Mouse (Mus musculus) adipocyte (in vitro differentiated cells): Measurements from ENCODE around the gene Gm10428.
A peak's percentile ranks its signal among the peaks of the same experiment; 100 is the strongest.
"Not testable (repeated sequence)": the region's sequence is repeated elsewhere in the genome, so short reads cannot be mapped to it uniquely, and the experiment has no call there.

ENCODE experiments used
- DNase-seq: peaks from one replicate; pipeline ENCODE4 v3.0.0-alpha.2; 2016; ENCODE audit warnings: low spot score

Gene Gm10428

DNA sequence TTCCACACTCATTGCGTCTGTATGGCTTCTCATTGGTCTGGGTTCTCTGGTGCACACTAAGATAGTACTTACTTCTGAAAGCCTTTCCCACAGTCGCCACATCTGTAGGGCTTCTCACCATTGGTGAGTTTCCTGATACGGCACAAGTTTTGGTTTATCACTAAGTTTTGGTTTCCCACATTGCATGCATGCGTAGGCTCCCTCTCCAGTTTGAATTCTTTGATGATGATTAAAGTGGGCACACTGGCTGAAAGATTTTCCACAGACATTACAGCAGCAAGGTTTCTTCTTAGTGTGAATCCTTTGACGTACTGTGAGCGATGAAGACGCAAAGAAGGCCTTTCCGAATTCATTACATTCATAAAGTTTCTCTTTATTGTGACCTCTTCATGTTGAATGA is at the start of gene Gm10428:
Gene Gm10428 (plus strand): TSS at position 321 of the 400 bp plus-strand sequence.
- DNase-seq: no peak

DNA sequence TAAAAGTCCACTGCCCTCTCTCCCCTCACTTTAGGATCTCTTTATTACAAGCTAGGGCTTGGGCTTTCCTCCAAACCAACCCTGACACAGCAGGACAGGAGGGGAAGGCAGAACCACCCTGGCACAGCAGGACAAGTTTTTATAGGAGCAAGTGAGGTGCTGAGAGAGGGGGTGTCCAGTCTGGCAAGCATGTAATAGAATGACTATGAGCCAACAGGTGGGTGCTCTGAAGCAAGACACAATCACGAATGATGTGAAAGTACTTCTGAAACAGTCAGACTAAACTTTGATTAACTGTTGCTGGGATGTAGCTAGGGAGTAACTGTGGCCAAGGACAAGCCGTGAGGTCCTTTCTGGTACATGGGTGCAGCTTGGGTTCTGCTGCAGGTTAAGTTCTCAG is 46.8 kb upstream of the Gm10428 start:
- DNase-seq: no peak

DNA sequence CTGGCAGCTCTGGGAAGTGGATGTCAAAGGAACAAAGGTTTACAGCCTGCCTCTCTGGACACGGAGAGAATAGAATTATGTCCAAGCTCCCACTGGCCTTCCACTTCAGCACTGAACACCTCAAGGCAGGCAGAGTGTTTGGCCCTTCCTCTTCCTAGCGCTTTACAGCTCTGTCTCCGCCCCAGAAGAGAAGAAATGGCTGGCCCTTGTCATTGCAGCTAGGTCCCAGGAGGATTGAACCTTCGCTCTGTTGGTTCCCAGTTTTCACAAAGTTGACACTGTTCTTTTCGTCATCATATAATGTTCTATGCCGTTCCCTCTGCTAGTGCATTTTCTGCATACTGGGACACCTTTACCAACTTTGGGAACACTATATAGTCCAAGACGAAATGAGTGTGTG is 44.6 kb upstream of the Gm10428 start:
- DNase-seq: no peak

DNA sequence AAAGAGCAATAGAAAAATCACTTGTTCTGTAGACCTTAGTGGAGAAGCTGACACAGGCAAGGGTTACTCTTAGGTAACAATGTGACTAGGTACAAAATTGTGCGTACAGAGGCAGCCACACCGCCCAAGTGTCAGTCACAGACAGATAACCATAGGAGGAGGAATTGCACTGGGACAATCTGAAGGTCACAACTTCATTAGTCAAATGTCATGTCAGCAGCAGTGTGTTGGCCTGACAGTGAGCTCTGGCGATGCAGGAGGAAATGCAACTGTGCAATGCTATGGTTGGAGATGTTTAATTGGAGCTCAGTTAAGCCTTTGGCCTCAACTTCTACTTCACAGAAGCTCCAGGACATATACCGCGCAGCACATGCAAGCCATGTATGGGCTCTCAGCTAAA is 42.2 kb upstream of the Gm10428 start:
- DNase-seq: no peak

DNA sequence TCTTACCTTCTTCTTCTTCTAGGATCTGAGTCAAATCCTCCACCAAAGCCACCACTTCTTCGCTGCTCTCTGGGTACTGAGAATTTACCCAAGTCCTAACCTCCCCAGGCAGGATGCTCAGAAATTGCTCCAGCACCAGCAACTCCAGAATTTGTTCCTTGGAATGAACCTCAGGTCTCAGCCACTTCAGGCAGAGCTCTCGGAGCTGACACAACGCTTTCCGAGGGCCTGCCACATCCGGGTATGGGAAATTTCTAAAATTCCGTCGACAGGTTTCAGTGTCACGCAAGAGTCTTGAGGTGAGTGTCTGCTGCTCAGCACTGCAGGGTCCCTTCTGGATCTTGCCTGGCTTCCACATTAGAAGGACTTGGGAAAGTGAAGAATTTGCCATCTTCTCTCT is 24.6 kb upstream of the Gm10428 start:
- no peak for DNase-seq

DNA sequence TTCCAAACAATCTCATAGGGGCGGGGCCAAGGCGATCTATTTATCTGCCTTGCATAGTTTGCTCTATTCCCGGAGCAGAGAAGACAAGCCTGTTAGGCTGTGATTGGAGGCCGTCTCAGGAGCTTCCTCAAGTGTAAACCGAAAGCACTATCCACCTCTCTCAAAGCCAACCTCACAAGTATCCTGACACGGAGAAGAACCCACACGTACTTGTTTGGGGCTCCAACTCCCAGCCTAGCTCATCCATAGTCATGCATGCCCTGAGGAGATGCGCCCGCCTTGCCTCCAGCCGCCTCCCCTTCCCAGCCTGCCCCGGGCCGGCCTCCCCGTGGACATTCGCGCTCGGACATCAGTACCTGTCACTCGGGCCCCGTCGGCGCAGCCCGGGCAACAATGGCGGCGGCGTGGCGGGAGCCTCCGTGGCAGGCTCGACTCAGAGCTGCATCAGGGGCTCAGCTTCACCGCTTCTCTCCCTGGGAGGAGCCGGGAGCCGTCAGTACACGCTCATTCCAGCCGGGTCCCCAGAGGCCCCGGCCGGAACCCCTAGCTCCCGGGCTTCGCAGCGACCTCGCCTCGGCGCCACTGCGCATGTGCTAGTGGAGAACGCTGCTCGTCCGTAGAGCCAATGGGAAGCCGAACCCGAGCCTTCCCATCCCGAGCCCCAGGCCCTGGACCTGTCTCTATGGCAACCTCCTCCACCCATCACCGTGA is 21.4 kb upstream of the Gm10428 start, which contains the start of gene Zfp287:
Gene Zfp287 (minus strand): TSS at position 595 of the 711 bp plus-strand sequence.
- peak; percentile 72 for DNase-seq

DNA sequence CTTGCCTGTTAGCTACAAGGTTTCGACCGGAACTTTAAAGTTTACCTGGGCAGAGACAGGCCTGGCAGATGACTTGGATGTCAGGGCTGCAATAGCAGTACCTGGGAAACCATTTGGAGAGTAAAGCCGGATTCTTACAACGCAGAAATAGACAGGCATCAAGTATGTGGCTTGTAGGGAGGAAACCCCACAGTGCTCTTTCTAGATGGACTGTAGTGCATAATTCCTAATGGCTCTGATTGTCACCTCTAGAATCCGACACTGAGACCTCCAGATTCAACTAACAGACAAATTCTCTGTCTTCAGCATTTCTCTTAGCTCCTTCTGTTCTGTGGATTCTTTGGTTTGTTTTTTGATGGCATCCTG is 20.9 kb upstream of the Gm10428 start:
- DNase-seq: no peak

DNA sequence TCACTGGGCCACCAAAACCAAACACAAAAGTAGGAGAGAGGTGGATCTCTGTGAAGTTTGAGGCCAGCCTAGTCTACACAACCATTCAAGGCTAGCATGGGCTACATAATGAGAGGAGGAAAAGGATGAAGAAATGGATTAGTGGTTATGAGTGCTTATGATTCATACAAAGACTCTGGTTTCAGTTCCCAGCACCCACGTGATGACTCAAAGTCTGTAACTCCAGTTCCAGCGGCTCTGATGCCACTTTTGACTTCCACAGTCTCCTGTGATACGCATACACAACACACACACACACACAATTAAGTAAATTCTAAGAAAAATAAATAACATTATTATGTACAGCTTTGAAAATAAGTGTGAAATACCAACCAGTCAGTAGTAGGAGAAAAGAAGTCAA is 20.2 kb upstream of the Gm10428 start:
- DNase-seq: no peak

DNA sequence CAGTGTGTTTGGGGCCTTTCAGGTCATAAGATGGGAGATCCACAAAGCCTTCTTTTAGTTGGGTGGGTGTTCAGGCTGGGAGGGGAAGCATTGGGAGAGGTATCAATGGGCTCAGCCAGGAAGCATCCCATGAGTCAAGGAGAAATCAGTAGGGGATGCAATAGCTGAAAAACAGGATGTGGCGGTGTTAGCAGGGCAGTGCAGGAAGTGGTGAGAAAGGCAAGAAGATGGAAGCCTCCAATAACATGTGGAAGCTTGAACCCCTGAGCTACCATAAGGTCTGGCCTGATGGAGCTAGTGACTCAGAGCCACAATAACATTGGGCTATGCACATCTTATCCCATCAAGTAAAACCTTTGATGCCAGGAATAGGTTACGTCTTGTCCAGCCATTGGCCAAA is 11.7 kb upstream of the Gm10428 start:
- DNase-seq: no peak

DNA sequence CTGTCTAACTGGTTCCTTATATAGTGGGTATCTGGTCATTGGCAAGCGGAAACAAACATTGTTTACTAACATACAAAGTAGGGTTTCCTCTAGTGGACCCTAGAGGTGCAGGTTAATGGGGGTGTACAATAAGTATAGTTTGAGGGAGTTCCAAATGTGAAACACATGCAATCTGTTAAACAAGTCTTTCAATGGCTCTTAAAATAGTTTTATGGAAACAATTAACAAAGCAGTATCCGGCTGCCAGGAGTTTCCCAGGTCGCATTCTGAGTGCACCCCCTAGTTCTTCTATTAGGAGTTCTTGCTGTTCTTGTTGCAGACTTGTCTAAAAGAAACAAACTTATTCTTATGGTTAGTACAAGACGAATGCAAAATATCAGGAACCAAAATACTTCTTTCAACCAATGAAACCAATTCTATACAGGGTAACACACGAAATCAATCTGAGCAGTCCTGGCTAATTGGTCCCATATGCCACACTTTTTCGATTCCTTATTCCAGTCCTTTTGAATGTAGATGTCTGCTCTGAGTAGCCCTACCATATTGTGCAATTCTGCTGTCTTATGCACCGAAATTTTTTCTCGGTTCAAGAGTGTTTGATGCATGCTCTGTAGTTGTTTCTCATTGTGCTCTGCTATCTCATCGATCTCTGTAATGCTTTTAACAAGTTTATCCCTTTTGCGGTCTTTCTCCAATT is 10.5 kb upstream of the Gm10428 start:
- no peak for DNase-seq

DNA sequence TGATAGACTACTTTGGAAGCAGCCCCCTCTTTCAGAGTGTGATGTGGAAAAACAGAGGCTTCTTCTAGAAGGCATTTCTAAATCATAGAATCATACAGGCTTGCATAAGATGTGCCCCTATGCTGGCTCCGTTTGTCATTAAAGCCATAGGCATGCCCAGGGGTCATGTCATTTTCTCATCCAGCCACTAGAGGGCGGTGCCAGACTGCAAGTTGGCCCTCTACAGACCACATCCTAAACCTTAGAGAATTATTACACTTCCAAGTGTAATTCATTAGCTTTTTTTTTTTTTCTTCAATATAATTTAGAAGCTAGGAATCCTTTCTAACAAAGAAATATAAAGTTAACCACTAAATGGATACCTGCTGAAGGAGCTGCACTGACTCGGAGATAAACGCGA is 8.8 kb upstream of the Gm10428 start:
- peak; percentile 71 for DNase-seq

DNA sequence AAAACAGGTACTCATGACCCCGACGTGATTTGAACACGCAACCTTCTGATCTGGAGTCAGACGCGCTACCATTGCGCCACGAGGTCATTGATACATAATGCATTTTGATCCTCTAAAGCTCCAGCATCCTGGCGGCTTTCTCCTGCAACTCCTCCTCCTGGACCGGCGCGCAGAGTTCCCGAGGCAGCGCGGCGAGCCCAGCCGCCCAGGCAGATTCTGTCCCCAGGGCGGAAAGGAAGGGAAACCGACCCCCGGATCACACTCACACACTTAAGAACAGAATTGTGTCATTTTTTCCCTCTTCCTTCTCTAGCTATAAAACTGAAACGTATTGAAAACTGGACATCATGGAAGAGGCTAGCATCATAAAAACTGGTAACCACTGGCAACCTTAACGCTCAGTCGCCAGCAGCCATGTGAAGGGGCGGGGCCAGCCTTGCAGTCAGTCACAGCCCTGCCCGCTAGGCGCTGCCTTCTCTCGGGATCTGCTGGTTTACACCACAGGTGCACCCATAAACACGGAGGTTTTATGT is 6.8 kb upstream of the Gm10428 start:
- no peak for DNase-seq

DNA sequence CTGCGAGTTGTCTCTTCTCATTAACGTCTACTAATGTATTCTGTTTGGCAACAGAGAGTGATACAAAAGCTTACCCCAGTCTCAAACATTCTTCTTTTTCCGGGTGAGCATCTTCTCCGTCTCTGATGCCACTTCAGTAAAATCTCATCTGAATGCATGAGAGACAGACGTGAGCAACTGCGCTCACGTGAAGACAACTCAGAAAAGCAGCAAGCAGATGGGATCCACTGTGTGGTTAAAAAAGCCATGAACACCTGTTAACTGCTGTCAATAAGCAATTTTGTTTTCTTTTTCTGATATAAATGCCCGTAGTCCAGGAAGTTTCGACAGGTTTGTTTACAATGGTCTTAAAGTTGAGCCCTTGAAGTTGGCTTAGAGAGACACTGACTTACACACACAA is 5.7 kb upstream of the Gm10428 start:
- no peak for DNase-seq

DNA sequence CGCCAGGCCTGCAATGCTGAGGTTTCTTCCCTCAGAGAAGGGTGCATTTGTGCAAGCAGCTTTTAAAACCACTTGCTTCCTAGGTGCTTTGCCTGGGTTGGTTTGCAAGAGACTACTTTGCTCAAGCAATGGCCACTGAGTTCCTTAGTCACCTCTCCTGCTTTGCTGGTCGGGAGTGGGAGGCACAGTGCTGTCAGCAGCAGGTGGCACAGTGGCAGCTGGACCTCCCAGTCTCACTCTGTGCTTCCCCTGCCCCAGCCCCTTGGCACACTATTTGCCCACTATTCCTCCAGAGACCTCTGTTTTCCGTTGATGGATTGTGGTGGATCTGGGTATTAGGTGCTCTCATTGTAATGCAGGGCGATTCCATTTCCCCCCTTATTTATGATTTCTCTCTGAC is 4.8 kb upstream of the Gm10428 start:
- DNase-seq: no peak

DNA sequence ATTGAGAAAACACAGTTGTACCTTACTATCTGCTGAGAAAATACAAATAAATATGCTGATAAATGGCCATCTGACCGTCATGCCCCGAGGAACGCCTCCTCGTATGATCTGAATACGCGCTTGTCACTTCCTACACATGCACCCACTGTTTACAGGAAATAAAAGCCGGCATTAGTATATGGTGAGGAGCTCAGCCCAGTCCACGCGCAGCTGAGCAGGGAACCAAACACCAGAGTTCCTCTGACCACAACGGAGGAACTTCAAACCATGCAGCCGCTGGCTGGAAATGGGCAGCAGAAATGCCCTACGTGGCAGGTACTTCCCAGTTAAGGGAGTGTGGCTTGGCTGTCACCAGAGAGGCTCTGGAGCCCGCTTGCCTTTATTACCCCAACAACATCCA is 3.5 kb upstream of the Gm10428 start:
- not testable (repeated sequence) for DNase-seq

DNA sequence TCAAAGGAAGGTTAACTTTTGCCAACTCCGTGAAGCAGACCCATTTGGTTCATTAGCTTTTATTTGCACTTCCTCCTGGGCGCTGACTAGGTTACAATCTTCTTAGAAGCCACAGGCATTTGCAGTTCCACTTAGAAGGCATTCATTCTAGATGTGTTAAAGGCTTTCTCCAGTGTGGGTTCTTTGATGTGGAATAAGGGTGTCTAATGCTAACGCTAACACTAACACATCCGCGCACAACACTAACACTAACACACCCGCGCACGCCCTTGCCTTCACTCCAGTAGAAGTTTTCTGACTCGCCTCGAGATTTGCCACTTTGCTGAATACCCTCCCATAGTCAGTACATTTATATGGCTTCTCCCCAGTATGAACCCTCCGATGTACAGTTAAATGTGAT is 709 bp upstream of the Gm10428 start:
- no peak for DNase-seq

DNA sequence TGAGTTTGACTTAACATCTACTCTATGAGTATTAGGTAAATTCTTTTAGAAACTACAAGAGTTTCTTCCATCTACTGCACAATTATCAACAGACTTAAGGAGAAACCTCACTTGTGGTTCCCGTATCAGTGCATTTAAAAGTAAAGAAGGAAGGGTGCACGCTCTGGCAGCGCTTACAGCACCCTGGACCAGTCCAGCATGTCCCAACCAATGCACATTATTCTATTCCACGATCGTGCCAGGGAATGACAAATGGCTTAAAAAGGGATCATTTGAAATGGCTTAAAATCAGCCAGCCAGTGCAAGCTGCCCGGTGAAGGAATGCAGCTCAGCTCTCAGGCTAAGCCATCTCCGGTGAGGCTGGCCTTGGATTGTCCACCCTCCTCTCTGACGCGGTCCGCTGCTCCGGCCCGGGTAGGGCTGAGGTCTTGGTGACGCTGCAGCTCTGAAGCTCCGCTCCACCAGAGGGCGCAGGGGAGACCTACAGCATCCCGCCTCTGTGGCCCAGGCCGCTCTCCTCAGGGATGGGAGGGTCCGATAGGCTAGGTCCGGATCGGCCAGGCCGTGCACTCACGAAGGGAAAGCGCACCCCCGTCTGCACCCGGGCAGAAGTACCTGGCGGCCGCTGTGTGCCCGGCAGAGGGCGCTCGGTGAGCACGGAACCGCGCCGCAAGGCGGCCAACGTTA is 3.7 kb downstream of the Gm10428 start:
- DNase-seq: peak; percentile 60

DNA sequence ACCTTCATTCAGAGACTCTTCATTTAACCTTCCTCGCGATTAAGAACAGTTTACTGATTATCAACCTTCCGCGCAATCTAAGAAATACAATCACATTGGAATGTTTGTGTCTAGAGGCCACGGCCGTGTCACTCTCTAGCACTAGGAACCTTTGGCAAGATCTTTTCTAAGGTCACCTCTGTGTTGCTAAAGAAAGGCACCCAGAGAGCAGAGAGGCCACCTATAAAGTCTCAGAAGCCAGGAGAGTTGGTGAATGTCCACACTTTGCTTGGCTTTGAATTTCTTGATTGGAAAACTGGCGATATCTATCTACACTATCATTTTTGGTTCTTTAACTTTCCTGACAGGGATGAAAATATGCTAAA is 4.2 kb downstream of the Gm10428 start:
- no peak for DNase-seq

DNA sequence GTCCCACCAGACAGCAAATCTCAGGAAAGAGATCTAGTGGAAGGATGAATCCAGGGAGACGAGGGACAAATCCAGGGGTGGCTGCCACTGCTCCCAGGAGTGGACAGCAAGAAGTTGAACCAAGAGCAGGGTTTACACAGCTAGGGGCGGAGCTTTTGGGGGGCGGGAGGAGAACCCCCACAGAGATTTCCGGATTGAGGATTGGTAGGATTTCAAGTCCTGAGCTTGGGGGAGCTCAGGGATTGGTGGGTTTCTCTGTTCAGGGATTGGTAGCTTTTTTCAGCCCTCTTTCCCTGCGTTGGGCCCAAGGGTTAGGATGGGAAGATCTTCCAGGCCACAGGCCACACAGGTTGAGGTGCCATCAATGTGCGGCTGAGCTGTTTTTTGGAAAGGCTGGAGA is 5.0 kb downstream of the Gm10428 start:
- DNase-seq: no peak

DNA sequence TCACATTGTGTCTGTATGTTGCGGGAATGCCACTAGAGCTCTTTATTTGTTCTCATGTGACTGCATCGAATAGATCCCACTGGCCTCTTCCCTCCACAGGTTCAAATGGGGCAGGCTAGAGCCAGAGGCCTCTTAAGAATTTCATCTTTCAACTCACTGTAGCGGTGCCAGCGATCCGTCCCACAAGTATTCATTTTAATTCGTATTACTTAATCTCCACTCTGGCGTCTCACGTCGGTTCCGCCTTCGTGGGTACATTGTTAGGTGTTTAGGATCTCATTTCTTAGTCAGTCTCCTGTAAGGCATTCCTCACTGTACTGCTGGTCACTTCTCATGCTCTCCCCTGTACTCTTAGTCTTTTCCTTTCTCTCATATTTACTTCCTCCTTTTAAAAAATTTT is 5.6 kb downstream of the Gm10428 start:
- no peak for DNase-seq

DNA sequence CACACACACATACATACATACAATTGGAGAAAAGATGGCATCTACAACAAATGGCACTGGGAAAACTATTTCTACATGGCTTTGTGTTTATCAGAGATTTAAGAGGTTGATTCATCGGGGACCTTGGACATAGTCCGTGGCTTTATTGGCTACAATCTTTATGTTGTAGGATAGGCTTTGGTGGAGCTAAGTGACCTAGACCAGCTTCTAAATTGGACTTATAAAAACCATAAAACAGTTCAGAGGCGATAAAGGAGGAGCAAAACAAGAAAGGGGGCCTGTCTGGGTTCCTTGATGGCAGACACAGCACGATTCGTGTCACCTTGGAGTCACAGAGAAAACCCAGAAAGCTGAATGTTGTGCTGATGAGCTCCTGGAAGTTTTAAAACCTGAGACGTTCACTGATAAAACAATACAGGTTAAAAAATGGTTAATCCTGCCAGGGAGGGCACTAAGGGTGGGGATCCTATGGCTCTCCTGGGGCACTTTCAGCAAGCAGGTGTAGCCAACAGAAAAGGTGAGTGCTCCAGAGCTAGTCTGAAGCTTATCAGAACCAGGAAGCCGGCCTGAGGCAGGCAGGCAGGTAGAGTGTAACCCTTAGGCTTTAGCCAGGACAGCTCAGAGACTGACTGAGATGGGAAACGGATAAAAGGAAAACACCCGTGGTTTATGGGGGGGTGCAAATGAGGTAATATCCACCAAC is 8.0 kb downstream of the Gm10428 start:
- no peak for DNase-seq

DNA sequence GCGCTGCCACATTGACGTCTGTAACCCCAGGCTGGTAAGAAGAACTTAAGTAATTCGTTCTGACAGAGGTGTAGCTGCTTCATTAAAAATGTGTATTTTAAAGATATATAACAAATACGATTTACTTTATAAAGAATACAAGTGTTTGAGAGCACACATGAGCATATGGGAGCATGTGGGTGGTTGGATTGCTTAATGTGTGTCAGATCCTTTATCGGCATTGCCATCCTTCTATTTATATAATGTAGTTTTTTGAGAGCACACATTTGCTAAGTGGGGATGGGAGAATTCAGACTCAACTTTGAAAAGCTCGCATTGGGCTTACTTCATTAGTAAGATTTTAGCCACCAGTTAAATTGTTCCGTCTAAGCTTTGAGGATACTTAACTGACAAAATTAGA is 23.6 kb downstream of the Gm10428 start:
- DNase-seq: no peak
